Mouse (Mus musculus) erythroid progenitor cell, adult 5-6 weeks (primary cell): ENCODE results near the gene Npepl1. TPM values are rescaled to one million over a fixed set of nuclear protein-coding genes. Genes with fewer than 3 reads are reported as not detected.

Source experiments
- ATAC-seq: replicated peaks from 2 replicates; pipeline ENCODE4 v1.8.0; 2016; ENCODE audit warnings: moderate number of reproducible peaks, mild to moderate bottlenecking, moderate TSS enrichment, inconsistent platforms; ENCODE audit not compliant: poor library complexity, low FRiP score, severe bottlenecking
- total RNA-seq, 2 experiments: library from RNA; stranded (forward) in 1 of 2; stranded (reverse) in 1 of 2; fragments of 150-400 nt in 1 of 2; fragments of 186-747, 209-891 nt in 1 of 2; gene quantifications; 2 replicates each; pipeline versions ENCODE4 v1.2.3 to v1.2.4; 2015 to 2017; ENCODE audit warnings: low replicate concordance in 2 of 2

Gene Npepl1
- total RNA-seq, 2 experiments from 2014 or later, result 0.76 to 12.2 TPM

- ATAC-seq, result no peak
Observed at GRCm38 (mm10) chr2:174103527-174103926, 6.6 kb upstream of the Npepl1 start.

GRCm38 (mm10) chr2:174107375-174107774, 2.8 kb upstream of the Npepl1 start:
- ATAC-seq, result no peak

DNA sequence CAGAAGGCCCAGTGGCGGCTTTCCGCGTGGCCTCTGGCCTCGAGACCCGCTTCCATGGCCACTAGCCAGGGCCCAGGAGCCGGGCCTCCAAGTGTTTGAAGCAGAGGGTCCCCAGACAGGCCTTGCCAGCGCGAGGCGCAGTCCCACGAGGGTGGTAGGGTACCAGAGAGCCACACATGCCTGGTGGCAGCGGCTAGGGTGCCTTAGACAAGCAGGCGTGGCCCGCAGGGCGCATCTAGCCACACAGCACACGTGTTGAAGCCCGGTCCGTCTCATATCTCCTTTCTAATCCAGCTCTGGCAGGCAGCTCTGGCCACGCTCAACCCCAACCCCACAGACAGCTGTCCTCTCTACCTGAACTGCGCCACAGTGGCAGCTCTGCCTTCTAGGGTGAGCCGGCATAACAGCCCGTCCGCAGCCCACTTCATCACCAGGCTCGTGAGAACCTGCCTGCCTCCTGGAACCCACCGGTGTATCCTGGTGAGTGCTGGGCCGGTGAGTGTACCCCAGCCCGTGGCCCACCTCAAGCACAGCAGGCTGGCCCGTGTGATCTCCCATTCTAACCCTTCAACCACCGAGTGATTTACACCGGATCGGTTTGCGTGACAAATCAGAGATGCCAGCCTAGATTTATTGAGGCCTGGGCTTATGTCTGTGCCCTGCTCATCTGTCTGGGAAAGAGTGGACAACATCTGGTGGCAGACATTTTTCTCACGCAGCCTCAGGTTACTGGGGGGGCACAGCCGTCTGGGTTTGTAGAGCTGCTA, 817 bp downstream of the Npepl1 start:
- peak; percentile 44 for ATAC-seq

- ATAC-seq, result no peak
Observed at GRCm38 (mm10) chr2:174112931-174113330, 2.8 kb downstream of the Npepl1 start.

- no peak for ATAC-seq
Observed at GRCm38 (mm10) chr2:174114148-174114864, 4.2 kb downstream of the Npepl1 start.

GRCm38 (mm10) chr2:174116929-174117328, 6.8 kb downstream of the Npepl1 start:
- no peak for ATAC-seq

GRCm38 (mm10) chr2:174118141-174118540, 8.0 kb downstream of the Npepl1 start:
- no peak for ATAC-seq

DNA sequence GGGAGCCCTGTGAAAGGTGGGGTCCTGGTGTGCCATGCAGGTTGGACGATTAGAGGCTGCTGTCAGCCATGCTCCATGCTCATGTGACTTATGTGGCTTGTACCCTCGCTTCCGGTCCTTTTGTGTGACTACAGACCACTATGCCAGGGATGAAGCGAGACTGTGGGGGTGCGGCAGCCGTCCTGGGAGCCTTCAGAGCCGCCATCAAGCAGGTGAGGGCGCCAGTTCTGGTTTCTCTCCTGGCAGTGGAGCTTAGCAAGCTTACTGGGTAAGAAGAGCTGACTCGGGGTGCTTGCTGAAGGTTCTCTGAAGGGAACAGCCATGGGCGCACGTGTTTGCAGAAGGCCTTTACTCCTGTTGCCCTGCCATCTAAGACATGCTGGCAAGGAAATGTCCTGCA, 9.1 kb downstream of the Npepl1 start:
- ATAC-seq, result no peak

- ATAC-seq, result no peak
Observed at GRCm38 (mm10) chr2:174120631-174121030, 10.5 kb downstream of the Npepl1 start.

- no peak for ATAC-seq
Observed at GRCm38 (mm10) chr2:174121411-174121947, 11.3 kb downstream of the Npepl1 start.

DNA sequence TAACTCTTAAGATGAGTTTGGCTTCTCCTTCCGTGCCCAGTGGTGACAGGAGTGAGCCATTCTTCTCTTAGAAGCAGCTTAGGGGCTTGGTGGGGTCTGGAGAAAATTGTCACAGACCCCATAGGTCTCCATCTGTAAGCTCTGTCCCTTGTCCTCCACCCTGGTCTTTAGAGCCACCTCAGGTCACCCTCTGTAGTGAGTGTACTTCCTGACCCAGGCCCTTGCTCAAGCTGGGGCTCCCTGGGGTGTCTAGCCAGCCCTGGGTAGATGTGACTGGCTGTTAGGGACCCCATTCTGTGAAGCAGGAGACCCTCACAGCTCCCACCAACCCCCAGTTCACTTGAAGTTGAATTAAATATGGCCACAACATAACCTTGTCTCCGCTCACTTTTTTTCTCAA, 12.2 kb downstream of the Npepl1 start:
- no peak for ATAC-seq

- no peak for ATAC-seq
Observed at GRCm38 (mm10) chr2:174123731-174124130, 13.6 kb downstream of the Npepl1 start.

GRCm38 (mm10) chr2:174126522-174127375, 16.6 kb downstream of the Npepl1 start:
- ATAC-seq, result no peak

GRCm38 (mm10) chr2:174127376-174127713, 17.2 kb downstream of the Npepl1 start:
- no peak for ATAC-seq

GRCm38 (mm10) chr2:174128926-174129325, 18.8 kb downstream of the Npepl1 start:
- no peak for ATAC-seq

GRCm38 (mm10) chr2:174130468-174131097, 20.4 kb downstream of the Npepl1 start:
- ATAC-seq, result no peak

DNA sequence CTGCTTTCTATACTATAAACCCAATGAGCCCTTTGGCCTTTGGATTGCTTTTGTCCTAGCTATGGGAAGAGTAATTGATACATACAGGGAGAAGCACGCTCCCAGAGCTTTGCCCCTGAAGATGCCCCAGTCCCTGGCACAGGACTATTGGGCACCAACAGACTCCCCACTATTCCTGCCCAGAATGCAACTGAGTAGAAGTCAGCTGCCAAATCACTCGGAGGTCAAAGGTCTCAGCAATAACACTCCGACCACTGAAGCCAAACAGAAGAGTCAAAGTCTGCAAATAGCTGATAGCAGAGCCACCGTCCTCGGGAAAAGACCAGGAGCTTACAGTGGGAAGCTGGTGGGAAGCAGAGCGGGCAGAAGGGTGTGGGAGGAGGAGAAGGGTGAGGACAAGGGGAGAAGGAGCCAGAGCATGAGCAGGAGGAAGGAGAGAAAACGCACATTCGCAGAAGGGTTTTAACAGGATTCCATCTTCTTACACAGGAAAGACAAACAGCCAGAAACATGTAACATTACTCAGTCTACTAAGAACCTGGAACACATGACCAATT, 22.3 kb downstream of the Npepl1 start:
- ATAC-seq, result no peak

DNA sequence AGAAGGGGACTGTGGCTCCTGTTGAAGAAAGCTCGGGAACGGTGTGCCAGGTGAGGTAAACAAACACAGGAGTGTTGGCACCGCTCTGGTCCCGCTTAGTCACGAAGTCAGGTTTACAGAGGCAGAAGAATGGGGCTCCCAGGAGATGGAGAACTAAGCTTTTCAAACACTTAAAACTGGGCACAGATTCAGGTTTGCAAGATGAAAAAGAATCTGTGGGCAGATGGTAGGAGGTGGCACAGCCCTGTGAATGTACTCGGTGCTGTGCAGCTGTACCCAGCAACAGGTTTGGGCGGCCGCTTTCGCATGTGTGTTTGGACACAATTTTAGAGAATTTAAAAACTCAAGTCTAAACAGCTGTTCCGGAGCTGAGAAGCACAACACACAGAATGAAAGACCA, 48.9 kb downstream of the Npepl1 start:
- no peak for ATAC-seq

DNA sequence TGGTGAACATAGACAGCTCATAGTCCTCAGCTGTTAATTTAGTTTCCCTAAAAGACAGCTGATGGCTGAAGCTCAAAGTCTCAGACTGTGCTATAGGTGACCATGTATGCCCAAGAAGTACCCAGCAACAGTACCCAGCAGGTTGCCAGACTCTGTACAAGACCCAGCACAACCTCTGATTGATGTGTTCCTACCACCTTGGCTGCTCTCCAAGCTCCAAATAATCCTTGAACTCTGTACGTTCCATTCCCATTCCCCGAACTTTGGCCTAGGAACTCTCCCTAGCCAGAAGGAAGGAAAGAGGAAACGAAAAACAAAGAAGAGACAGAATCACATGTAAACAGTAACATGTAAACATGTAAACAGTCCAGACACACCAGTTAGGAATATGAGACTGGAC, 50.3 kb downstream of the Npepl1 start:
- ATAC-seq, result no peak
